Mouse (Mus musculus) lung, adult 2 months (tissue): ENCODE data around the gene Akr1d1.

Experiments used
- CTCF ChIP-seq: fragments of 200-500 bp; IDR thresholded peaks from 2 replicates; pipeline ENCODE4 v1.5.1; 2011; ENCODE audit warnings: mild to moderate bottlenecking, low read length, control low read depth; ENCODE audit not compliant: insufficient read depth
- POLR2A ChIP-seq: fragments of 200-500 bp; IDR thresholded peaks from 2 replicates; pipeline ENCODE4 v1.6.1; 2011; ENCODE audit warnings: low read depth, mild to moderate bottlenecking, control low read depth, low read length, borderline replicate concordance; ENCODE audit errors: extremely low read depth

GRCm38 (mm10) chr6:37553926-37554325 lies 24.0 kb downstream of the Akr1d1 start:
- no peak for TF ChIP-seq POLR2A
- TF ChIP-seq CTCF, result no peak
